Mouse (Mus musculus) midbrain, embryonic 11.5 days (tissue): Measurements from ENCODE around the gene Gm21970. TPM values are rescaled to one million over a fixed set of nuclear protein-coding genes. Genes with fewer than 3 reads are reported as not detected.

ENCODE experiments used
- ATAC-seq: fragments of 200-750 bp; cut with Nextera tagmentation; 2 replicates; pipeline ENCODE4 v1.8.0; 2017; ENCODE audit warnings: moderate TSS enrichment, moderate library complexity; ENCODE audit not compliant: low FRiP score
- DNase-seq: peaks from one replicate; pipeline ENCODE4 v3.0.0; 2015; ENCODE audit warnings: low spot score; ENCODE audit errors: missing footprints
- H3K27ac ChIP-seq: fragments of 300-500 bp; sonication (generic); 2 replicates; pipeline ENCODE4 v1.5.1; 2014; ENCODE audit warnings: low read depth, low read length
- H3K27me3 ChIP-seq: fragments of 300-500 bp; sonication (generic); 2 replicates; pipeline ENCODE4 v1.6.1; 2014; ENCODE audit warnings: mild to moderate bottlenecking, low read length, moderate library complexity, mixed read lengths; ENCODE audit not compliant: control insufficient read depth, insufficient read depth
- H3K36me3 ChIP-seq: fragments of 300-500 bp; sonication (generic); 2 replicates; pipeline ENCODE4 v1.6.1; 2014; ENCODE audit warnings: mild to moderate bottlenecking, low read length, moderate library complexity, mixed read lengths; ENCODE audit not compliant: control insufficient read depth, insufficient read depth
- H3K4me1 ChIP-seq: fragments of 300-500 bp; sonication (generic); 2 replicates; pipeline ENCODE4 v1.6.1; 2014; ENCODE audit warnings: low read length; ENCODE audit not compliant: control insufficient read depth, insufficient read depth
- H3K4me2 ChIP-seq: fragments of 300-500 bp; sonication (generic); 2 replicates; pipeline ENCODE4 v1.6.1; 2014; ENCODE audit warnings: mild to moderate bottlenecking, moderate library complexity
- H3K4me3 ChIP-seq: fragments of 300-500 bp; sonication (generic); 2 replicates; pipeline ENCODE4 v1.5.1; 2014; ENCODE audit warnings: low read depth, low read length
- H3K9ac ChIP-seq: fragments of 300-500 bp; sonication (generic); 2 replicates; pipeline ENCODE4 v1.6.1; 2014; ENCODE audit warnings: low read length
- H3K9me3 ChIP-seq: fragments of 300-500 bp; sonication (generic); 2 replicates; pipeline ENCODE4 v1.6.1; 2016; ENCODE audit warnings: low read length; ENCODE audit not compliant: control insufficient read depth
- WGBS: fragments of 180-500 bp; shearing (Covaris S2); extraction: QIAGEN DNeasy Blood & Tissue Kit; methylation state at CpG from one replicate; pipeline ENCODE4 v1.1.7; 2014; 5-methylcytosine and 5-hydroxymethylcytosine counted together
- polyA plus RNA-seq: library from polyadenylated mRNA; unstranded; fragments of >200 nt; fragmentation: Nextera tagmentation; extraction: Ambion mirVana; gene quantifications from 2 replicates; pipeline ENCODE4 v1.2.1, GENCODE M21; 2014

Gm21970 gene
- polyA plus RNA-seq, 1 experiment from 2014 or later: not detected

GRCm38 (mm10) chr16:91387121-91387486, 4.4 kb upstream of the Gm21970 start:
- no peak overlapping the region for H3K4me3 ChIP-seq
- H3K36me3 ChIP-seq: peaks cover 3% of the 10 kb centered on the region; the same call in 1 of the 2 replicates
- H3K4me2 ChIP-seq: no peak overlapping the region
- H3K27ac ChIP-seq: no peak overlapping the region
- ATAC-seq: no peak
- WGBS: 90% methylated on average over 3 of the region's 3 CpGs
- DNase-seq: no peak
- H3K9me3 ChIP-seq: no peaks in the 10 kb centered on the region
- no peaks in the 10 kb centered on the region for H3K27me3 ChIP-seq
- H3K9ac ChIP-seq: no peak overlapping the region
- no peaks in the 10 kb centered on the region for H3K4me1 ChIP-seq

- ATAC-seq (no peak), DNase-seq (no peak)
- Histone ChIP-seq H3K27ac (no peak overlapping the region), H3K9ac (no peak overlapping the region), H3K36me3 (peaks cover 5% of the 10 kb centered on the region), H3K4me1 (no peaks in the 10 kb centered on the region), H3K4me2 (no peak overlapping the region), H3K27me3 (no peaks in the 10 kb centered on the region), H3K9me3 (no peaks in the 10 kb centered on the region), H3K4me3 (no peak overlapping the region)
- 89% methylated on average over 4 of the region's 4 CpGs for WGBS
Observed at GRCm38 (mm10) chr16:91390100-91390499, 1.4 kb upstream of the Gm21970 start.

- Histone ChIP-seq H3K27ac (no peak overlapping the region), H3K9ac (no peak overlapping the region), H3K36me3 (peaks cover 2% of the 10 kb centered on the region), H3K4me1 (no peaks in the 10 kb centered on the region), H3K27me3 (no peaks in the 10 kb centered on the region), H3K4me2 (no peak overlapping the region), H3K9me3 (no peaks in the 10 kb centered on the region), H3K4me3 (no peak overlapping the region)
- 86% methylated on average over 4 of the region's 4 CpGs for WGBS
- DNase-seq (no peak), ATAC-seq (no peak)
Observed at GRCm38 (mm10) chr16:91394826-91395410, 3.4 kb downstream of the Gm21970 start.

GRCm38 (mm10) chr16:91395633-91396392, 4.3 kb downstream of the Gm21970 start:
- Histone ChIP-seq H3K4me3 (no peak overlapping the region), H3K36me3 (peaks cover 2% of the 10 kb centered on the region), H3K9me3 (no peaks in the 10 kb centered on the region), H3K4me2 (no peak overlapping the region), H3K27me3 (no peaks in the 10 kb centered on the region), H3K4me1 (no peaks in the 10 kb centered on the region), H3K27ac (no peak overlapping the region), H3K9ac (no peak overlapping the region)
- 41% methylated on average over 8 of the region's 8 CpGs for WGBS
- ATAC-seq (no peak), DNase-seq (peak; percentile 35)

- Histone ChIP-seq H3K27ac (no peak overlapping the region), H3K4me3 (no peak overlapping the region), H3K36me3 (peaks cover 2% of the 10 kb centered on the region), H3K9ac (no peak overlapping the region), H3K9me3 (no peaks in the 10 kb centered on the region), H3K4me1 (no peaks in the 10 kb centered on the region), H3K27me3 (no peaks in the 10 kb centered on the region), H3K4me2 (no peak overlapping the region)
- WGBS: 67% methylated on average over 10 of the region's 10 CpGs
- peak; percentile 60 for DNase-seq
- no peak for ATAC-seq
Observed at GRCm38 (mm10) chr16:91396844-91397537, 5.5 kb downstream of the Gm21970 start.

GRCm38 (mm10) chr16:91398030-91398429, 6.5 kb downstream of the Gm21970 start:
- DNase-seq (no peak), ATAC-seq (no peak)
- no peak overlapping the region for H3K4me3 ChIP-seq
- H3K9ac ChIP-seq: no peak overlapping the region
- no peak overlapping the region for H3K27ac ChIP-seq
- no peak overlapping the region for H3K4me2 ChIP-seq
- 92% methylated on average over 12 of the region's 12 CpGs for WGBS
- no peaks in the 10 kb centered on the region for H3K4me1 ChIP-seq
- no peaks in the 10 kb centered on the region for H3K27me3 ChIP-seq
- no peaks in the 10 kb centered on the region; the same call in 1 of the 2 replicates for H3K36me3 ChIP-seq
- no peaks in the 10 kb centered on the region for H3K9me3 ChIP-seq

- H3K9me3 ChIP-seq: no peaks in the 10 kb centered on the region
- H3K36me3 ChIP-seq: no peaks in the 10 kb centered on the region; the same call in 1 of the 2 replicates
- no peak overlapping the region for H3K9ac ChIP-seq
- ATAC-seq (no peak), DNase-seq (peak; percentile 12)
- H3K27me3 ChIP-seq: no peaks in the 10 kb centered on the region
- H3K27ac ChIP-seq: no peak overlapping the region
- no peak overlapping the region for H3K4me3 ChIP-seq
- WGBS: 94% methylated on average over 7 of the region's 7 CpGs
- H3K4me1 ChIP-seq: no peaks in the 10 kb centered on the region
- H3K4me2 ChIP-seq: no peak overlapping the region
Observed at GRCm38 (mm10) chr16:91398944-91399343, 7.4 kb downstream of the Gm21970 start.

- H3K36me3 ChIP-seq: no peaks in the 10 kb centered on the region; the same call in 1 of the 2 replicates
- no peaks in the 10 kb centered on the region for H3K27me3 ChIP-seq
- H3K4me3 ChIP-seq: no peak overlapping the region
- no peak overlapping the region for H3K9ac ChIP-seq
- H3K27ac ChIP-seq: no peak overlapping the region
- no peak for DNase-seq
- no peak overlapping the region for H3K4me2 ChIP-seq
- H3K4me1 ChIP-seq: peaks cover 2% of the 10 kb centered on the region; the same call in 1 of the 2 replicates
- 91% methylated on average over 6 of the region's 6 CpGs for WGBS
- H3K9me3 ChIP-seq: no peaks in the 10 kb centered on the region
- ATAC-seq: no peak
Observed at GRCm38 (mm10) chr16:91401569-91402165, 10.1 kb downstream of the Gm21970 start.
